Mouse (Mus musculus) stomach, embryonic 14.5 days (tissue): Measurements from ENCODE around the gene B3gnt8. TPM values are rescaled to one million over a fixed set of nuclear protein-coding genes. Genes with fewer than 3 reads are reported as not detected.

Experiments
- ATAC-seq: fragments of 200-750 bp; cut with Nextera tagmentation; 2 replicates; pipeline ENCODE4 v1.8.0; 2017; ENCODE audit warnings: low read depth, moderate TSS enrichment; ENCODE audit not compliant: insufficient number of reproducible peaks, insufficient read depth, low FRiP score
- H3K27ac ChIP-seq: fragments of 300-500 bp; sonication (generic); 2 replicates; pipeline ENCODE4 v1.5.1; 2014; ENCODE audit warnings: mild to moderate bottlenecking, low read length, moderate library complexity, mixed read lengths
- H3K27me3 ChIP-seq: fragments of 300-500 bp; sonication (generic); 2 replicates; pipeline ENCODE4 v1.6.1; 2014; ENCODE audit warnings: low read length, control low read depth, mixed read lengths; ENCODE audit not compliant: control insufficient read depth, insufficient read depth
- H3K36me3 ChIP-seq: fragments of 300-500 bp; sonication (generic); 2 replicates; pipeline ENCODE4 v1.6.1; 2014; ENCODE audit warnings: mild to moderate bottlenecking, control low read depth, low read length, moderate library complexity, mixed read lengths; ENCODE audit not compliant: control insufficient read depth, insufficient read depth
- H3K4me1 ChIP-seq: fragments of 300-500 bp; sonication (generic); 2 replicates; pipeline ENCODE4 v1.6.1; 2014; ENCODE audit warnings: low read length, control low read depth, mixed read lengths; ENCODE audit not compliant: control insufficient read depth, insufficient read depth
- H3K4me2 ChIP-seq: fragments of 300-500 bp; sonication (generic); replicated peaks from 2 replicates; pipeline ENCODE4 v1.6.1; 2014; ENCODE audit warnings: low read depth, low read length, control low read depth
- H3K4me3 ChIP-seq: fragments of 300-500 bp; sonication (generic); 2 replicates; pipeline ENCODE4 v1.5.1; 2014; ENCODE audit warnings: low read depth, low read length, control low read depth
- H3K9ac ChIP-seq: fragments of 300-500 bp; sonication (generic); replicated peaks from 2 replicates; pipeline ENCODE4 v1.6.1; 2014; ENCODE audit warnings: low read depth, mild to moderate bottlenecking, control low read depth, low read length, moderate library complexity, mixed read lengths
- H3K9me3 ChIP-seq: fragments of 300-500 bp; sonication (generic); 2 replicates; pipeline ENCODE4 v1.6.1; 2016; ENCODE audit warnings: low read depth, low read length, control low read depth; ENCODE audit not compliant: control insufficient read depth
- WGBS: fragments of 180-500 bp; shearing (Covaris S2); extraction: QIAGEN DNeasy Blood & Tissue Kit; methylation state at CpG from one replicate; pipeline ENCODE4 v1.1.7; 2014; 5-methylcytosine and 5-hydroxymethylcytosine counted together
- polyA plus RNA-seq: library from polyadenylated mRNA; unstranded; fragments of >200 nt; fragmentation: Nextera tagmentation; extraction: Ambion mirVana; gene quantifications from 2 replicates; pipeline ENCODE4 v1.2.1, GENCODE M21; 2014

Gene B3gnt8
- polyA plus RNA-seq, 1 experiment from 2014 or later, result 6.2 TPM

GRCm38 (mm10) chr7:25658657-25659472 lies 32.4 kb downstream of the B3gnt8 start, which contains the start of the genes Bckdha and Exosc5:
TSS of gene Bckdha (minus strand) at chr7:25658981.
TSS of gene Exosc5 (plus strand) at chr7:25659164.
- peak within 1 kb of the TSS; percentile 62; the same call in 1 of the 2 replicates for H3K27ac ChIP-seq
- H3K36me3 ChIP-seq, result 0 out of 2 replicates have a peak, but pooled peaks cover 4% of the 10 kb centered on the region
- WGBS, result under 1% methylated on average over 50 of the region's 50 CpGs
- no peaks in the 10 kb centered on the region for H3K27me3 ChIP-seq
- H3K9ac ChIP-seq, result peak within 1 kb of the TSS; percentile 64
- peaks cover 8% of the 10 kb centered on the region; the same call in 1 of the 2 replicates for H3K4me1 ChIP-seq
- H3K9me3 ChIP-seq, result no peaks in the 10 kb centered on the region
- H3K4me3 ChIP-seq, result peak within 1 kb of the TSS; percentile 68
- peak; percentile 99 for ATAC-seq
- peak within 1 kb of the TSS; percentile 87 for H3K4me2 ChIP-seq

- no peak overlapping the region for H3K9ac ChIP-seq
- H3K9me3 ChIP-seq, result no peaks in the 10 kb centered on the region
- H3K27ac ChIP-seq, result no peak overlapping the region
- no peaks in the 10 kb centered on the region for H3K27me3 ChIP-seq
- ATAC-seq, result no peak
- no peak overlapping the region for H3K4me2 ChIP-seq
- 94% methylated on average over 8 of the region's 8 CpGs for WGBS
- no peaks in the 10 kb centered on the region for H3K4me1 ChIP-seq
- no peak overlapping the region for H3K4me3 ChIP-seq
- H3K36me3 ChIP-seq, result peaks cover 25% of the 10 kb centered on the region
Measured at GRCm38 (mm10) chr7:25666381-25666780, 39.9 kb downstream of the B3gnt8 start.

GRCm38 (mm10) chr7:25669158-25669557 lies 42.7 kb downstream of the B3gnt8 start:
- Histone ChIP-seq H3K27ac (no peak overlapping the region), H3K4me2 (no peak overlapping the region), H3K27me3 (0 out of 2 replicates have a peak, but pooled peaks cover 7% of the 10 kb centered on the region), H3K4me1 (no peaks in the 10 kb centered on the region), H3K36me3 (peaks cover 21% of the 10 kb centered on the region), H3K4me3 (no peak overlapping the region), H3K9ac (no peak overlapping the region), H3K9me3 (no peaks in the 10 kb centered on the region)
- WGBS, result 85% methylated on average over 10 of the region's 10 CpGs
- ATAC-seq, result no peak

- Histone ChIP-seq H3K27me3 (peaks cover 11% of the 10 kb centered on the region; the same call in 1 of the 2 replicates), H3K36me3 (peaks cover 17% of the 10 kb centered on the region), H3K4me2 (no peak overlapping the region), H3K9ac (no peak overlapping the region), H3K4me3 (no peak overlapping the region), H3K4me1 (peaks cover 3% of the 10 kb centered on the region; the same call in 1 of the 2 replicates), H3K27ac (no peak overlapping the region), H3K9me3 (no peaks in the 10 kb centered on the region)
- WGBS, result 75% methylated on average over 9 of the region's 9 CpGs
- no peak for ATAC-seq
Measured at GRCm38 (mm10) chr7:25669631-25670030, 43.2 kb downstream of the B3gnt8 start.

GRCm38 (mm10) chr7:25670096-25670495 lies 43.6 kb downstream of the B3gnt8 start:
- Histone ChIP-seq H3K27me3 (peaks cover 13% of the 10 kb centered on the region; the same call in 1 of the 2 replicates), H3K27ac (no peak overlapping the region), H3K9me3 (no peaks in the 10 kb centered on the region), H3K36me3 (peaks cover 15% of the 10 kb centered on the region), H3K4me1 (peaks cover 8% of the 10 kb centered on the region; the same call in 1 of the 2 replicates), H3K4me2 (no peak overlapping the region), H3K9ac (no peak overlapping the region), H3K4me3 (no peak overlapping the region)
- 93% methylated on average over 4 of the region's 4 CpGs for WGBS
- ATAC-seq, result no peak

- H3K27ac ChIP-seq, result no peak overlapping the region
- H3K9me3 ChIP-seq, result no peaks in the 10 kb centered on the region
- H3K9ac ChIP-seq, result no peak overlapping the region
- H3K27me3 ChIP-seq, result peaks cover 16% of the 10 kb centered on the region
- peaks cover 15% of the 10 kb centered on the region for H3K36me3 ChIP-seq
- WGBS, result 71% methylated on average over 2 of the region's 2 CpGs
- ATAC-seq, result no peak
- H3K4me1 ChIP-seq, result peaks cover 8% of the 10 kb centered on the region; the same call in 1 of the 2 replicates
- no peak overlapping the region for H3K4me2 ChIP-seq
- no peak overlapping the region for H3K4me3 ChIP-seq
Measured at GRCm38 (mm10) chr7:25671686-25672085, 45.2 kb downstream of the B3gnt8 start.

GRCm38 (mm10) chr7:25672442-25672841 lies 46.0 kb downstream of the B3gnt8 start:
- Histone ChIP-seq H3K4me3 (no peak overlapping the region), H3K4me1 (peaks cover 8% of the 10 kb centered on the region; the same call in 1 of the 2 replicates), H3K9ac (no peak overlapping the region), H3K4me2 (no peak overlapping the region), H3K9me3 (no peaks in the 10 kb centered on the region), H3K27me3 (peaks cover 16% of the 10 kb centered on the region), H3K36me3 (peaks cover 15% of the 10 kb centered on the region), H3K27ac (no peak overlapping the region)
- no peak for ATAC-seq
- 49% methylated on average over 4 of the region's 4 CpGs for WGBS

- Histone ChIP-seq H3K36me3 (no peaks in the 10 kb centered on the region), H3K4me2 (peak overlapping the region; percentile 69), H3K9ac (no peak overlapping the region), H3K9me3 (no peaks in the 10 kb centered on the region), H3K4me1 (peaks cover 8% of the 10 kb centered on the region; the same call in 1 of the 2 replicates), H3K27ac (no peak overlapping the region), H3K27me3 (peaks cover 16% of the 10 kb centered on the region), H3K4me3 (peak overlapping the region; percentile 34; the same call in 1 of the 2 replicates)
- no peak for ATAC-seq
- 21% methylated on average over 9 of the region's 9 CpGs for WGBS
Measured at GRCm38 (mm10) chr7:25674297-25674696, 47.8 kb downstream of the B3gnt8 start.
